Mouse (Mus musculus) testis, postnatal 14 days (tissue): ENCODE results near the gene Rhbdl2.
A peak's percentile ranks its signal among the peaks of the same experiment; 100 is the strongest.

Experiments
- DNase-seq: peaks from one replicate; pipeline ENCODE4 v3.0.0; 2021; ENCODE audit warnings: low spot score

The Rhbdl2 gene

DNA sequence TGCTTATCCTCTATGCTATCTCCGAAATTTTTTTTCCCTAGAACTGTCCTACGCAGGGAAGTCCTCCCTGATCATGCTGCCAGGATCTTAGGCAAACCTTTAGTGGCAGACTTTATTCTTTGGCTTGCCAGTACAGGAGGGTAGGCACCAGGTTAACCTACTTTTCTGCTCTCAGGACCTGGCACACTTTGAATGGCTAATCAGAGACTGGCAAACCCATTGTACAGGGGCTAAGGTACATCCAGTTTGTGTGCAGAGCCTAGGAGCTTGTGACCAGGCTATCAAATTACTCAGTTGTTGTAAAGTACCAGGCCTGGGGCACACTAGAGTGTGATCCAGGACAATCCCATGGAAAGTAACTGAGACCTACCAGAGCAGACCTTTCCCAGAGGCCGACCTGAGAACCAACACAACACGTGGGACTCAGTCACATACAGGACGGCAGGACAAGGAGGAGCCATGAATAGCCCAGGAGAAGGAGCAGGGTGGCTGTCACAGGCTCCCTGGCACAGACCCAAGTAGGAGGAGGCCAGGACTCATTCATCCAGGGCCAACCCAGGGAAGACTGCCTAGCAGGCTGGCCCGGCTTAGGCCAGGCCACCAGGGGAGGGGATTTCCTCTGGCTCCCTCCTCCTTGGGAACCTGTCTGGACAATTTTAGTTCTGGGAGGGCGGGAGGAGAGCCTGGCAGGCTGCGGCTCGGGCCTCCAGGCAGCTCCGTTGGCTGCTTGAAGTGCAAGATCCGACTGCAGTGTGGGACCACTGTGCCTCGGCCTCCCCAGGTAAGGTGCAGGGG lies at the start of gene Rhbdl2:
TSS of gene Rhbdl2 (plus strand) at position 684 of the 795 bp plus-strand sequence.
- peak; percentile 47 for DNase-seq

- DNase-seq: no peak
Observed at GRCm38 (mm10) chr4:123738708-123739107, 49.0 kb upstream of the Rhbdl2 start.

DNA sequence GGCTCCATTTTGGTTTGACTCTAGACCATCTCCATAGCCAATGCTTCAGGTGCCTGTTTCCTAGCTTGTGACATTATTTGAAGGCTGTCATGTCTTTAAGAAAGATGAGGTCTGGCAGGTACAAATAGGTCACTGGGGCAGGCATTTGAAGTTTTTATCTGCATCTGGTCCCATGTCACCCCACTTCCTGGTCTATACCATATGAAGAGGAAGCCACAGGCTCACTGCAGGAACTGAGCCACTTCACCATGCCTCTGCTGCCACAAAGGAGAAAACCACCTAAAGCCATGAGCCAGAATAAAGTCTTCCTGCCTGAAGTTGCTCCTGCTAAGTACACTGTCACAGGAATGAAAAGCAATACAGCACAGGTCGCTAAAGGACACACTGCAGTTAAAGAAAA lies 44.8 kb upstream of the Rhbdl2 start:
- no peak for DNase-seq

- no peak for DNase-seq
Observed at GRCm38 (mm10) chr4:123745221-123745775, 42.4 kb upstream of the Rhbdl2 start.

DNA sequence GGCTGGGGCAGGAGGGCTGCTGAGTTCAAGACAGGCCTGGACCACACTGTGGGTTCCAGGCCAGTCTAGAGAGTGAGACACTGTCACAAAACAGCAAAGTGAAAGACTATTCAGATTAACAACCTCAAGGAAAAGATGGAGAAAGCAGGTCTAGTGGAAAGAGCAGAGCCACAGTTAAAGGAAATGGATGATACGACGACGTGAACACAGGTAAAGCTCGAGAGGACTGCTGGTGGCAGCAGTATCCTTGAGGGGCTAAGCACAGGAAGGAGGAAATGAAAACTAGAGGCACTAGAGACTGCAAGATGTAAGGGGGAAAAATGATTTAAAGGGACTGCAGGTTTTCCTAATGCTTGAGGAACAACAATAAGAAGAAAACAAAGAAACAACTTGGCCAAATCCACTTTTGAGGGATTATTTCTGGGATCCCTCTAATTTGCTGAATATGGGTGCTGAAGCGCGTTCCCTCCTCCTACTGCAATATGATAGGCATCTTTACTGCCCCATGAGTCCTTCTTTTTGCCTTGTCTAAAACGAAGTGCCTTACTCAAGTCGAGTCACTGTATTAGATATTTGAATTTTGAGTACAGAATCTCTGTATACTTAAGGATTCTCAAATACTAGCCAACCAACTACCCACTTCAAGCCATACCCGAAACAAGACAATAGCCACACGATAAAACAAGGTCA lies 38.8 kb upstream of the Rhbdl2 start:
- DNase-seq: no peak

- peak; percentile 74 for DNase-seq
Observed at GRCm38 (mm10) chr4:123749484-123750130, 38.1 kb upstream of the Rhbdl2 start.

DNA sequence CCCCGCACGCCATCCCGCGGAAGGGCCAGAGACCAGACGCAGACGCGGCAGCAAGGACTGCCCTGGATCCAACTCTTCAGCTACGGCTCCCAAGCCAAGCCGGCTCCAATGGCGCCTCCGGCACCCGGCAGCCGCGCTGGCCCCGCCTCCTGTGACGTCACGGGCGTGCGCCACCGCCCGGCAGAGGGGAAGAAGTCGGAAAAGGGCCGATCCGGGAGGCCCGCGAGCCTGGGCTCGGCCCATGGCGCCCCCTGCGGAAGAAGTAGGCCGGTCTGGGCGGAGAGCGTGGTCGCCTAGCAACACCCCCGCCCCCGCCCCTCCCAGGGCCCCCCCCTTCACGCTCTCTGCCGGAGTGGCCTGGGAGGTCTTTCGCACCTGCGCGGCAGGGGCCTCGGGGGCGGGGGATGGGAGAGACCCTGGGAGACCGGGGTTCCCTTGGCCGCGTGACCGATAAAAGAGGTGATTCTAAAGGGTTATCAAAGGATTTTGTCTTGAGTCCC lies 37.5 kb upstream of the Rhbdl2 start, which contains the start of gene Akirin1:
TSS of gene Akirin1 (minus strand) at position 194 of the 500 bp plus-strand sequence.
- DNase-seq: peak; percentile 97

GRCm38 (mm10) chr4:123750707-123751312 lies 36.9 kb upstream of the Rhbdl2 start:
- peak; percentile 52 for DNase-seq

GRCm38 (mm10) chr4:123758306-123758705 lies 29.4 kb upstream of the Rhbdl2 start:
- no peak for DNase-seq

GRCm38 (mm10) chr4:123765071-123765470 lies 22.6 kb upstream of the Rhbdl2 start:
- DNase-seq: no peak

- DNase-seq: no peak
Observed at GRCm38 (mm10) chr4:123767807-123768206, 19.9 kb upstream of the Rhbdl2 start.

DNA sequence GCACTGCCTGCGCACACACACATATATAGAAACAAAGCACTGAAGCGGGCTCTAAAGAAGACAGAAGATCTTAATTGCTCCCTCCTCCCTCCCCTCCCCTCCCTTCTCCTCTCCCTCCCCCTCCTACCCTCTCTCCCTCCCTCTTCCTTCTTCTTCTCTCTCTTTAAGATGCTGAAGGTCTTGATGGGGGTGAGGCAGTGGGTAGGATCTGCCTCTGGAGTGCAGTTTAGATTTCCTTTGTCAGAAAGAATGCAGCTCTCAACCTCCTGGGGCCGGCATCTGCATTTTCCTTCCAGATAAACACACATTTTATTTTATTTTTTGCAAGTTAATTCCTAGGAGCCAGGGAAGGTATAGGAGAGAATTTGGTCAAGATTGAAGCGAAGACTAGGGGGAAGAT lies 19.4 kb upstream of the Rhbdl2 start:
- no peak for DNase-seq

- DNase-seq: no peak
Observed at GRCm38 (mm10) chr4:123792666-123793065, 5.0 kb downstream of the Rhbdl2 start.

DNA sequence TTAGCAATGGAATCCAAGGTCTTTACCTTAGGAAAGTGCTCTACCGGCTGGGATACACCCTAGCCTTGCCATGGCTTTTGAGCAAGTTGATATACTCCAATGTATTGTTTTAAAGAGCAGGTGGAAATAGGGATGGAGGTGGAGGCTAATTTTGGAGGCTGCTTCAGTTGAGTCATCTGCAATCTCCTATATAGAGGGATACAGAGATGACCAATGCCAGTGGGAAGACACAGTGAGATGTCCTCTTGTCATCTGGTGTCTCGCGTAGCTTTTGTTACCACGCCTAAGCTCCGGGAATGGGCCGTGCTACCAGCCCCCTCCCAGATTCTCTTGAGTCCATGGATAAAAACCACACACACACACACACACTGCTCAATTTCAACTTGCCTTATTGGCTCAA lies 5.5 kb downstream of the Rhbdl2 start:
- DNase-seq: no peak

- DNase-seq: no peak
Observed at GRCm38 (mm10) chr4:123795057-123795456, 7.4 kb downstream of the Rhbdl2 start.

- no peak for DNase-seq
Observed at GRCm38 (mm10) chr4:123797403-123797802, 9.7 kb downstream of the Rhbdl2 start.

DNA sequence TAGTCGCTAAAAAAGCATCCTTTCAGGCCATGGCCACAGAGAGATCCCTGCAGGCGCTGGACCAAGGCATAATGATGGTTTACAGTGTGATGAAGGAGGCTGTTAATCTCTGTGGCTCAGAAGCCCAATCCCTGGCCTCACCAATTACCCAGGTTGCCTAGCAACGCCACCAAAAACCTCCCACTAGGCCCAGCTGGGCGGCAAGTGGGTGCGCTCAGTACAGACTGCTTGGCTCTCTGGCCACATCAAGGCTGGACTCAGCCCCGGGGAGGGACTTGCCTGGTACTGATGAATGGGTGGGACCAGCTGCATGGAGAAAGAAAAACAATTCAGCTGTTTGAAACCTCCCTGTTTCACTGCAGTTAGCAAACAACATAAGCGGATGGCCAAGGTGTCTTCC lies 10.2 kb downstream of the Rhbdl2 start:
- no peak for DNase-seq

DNA sequence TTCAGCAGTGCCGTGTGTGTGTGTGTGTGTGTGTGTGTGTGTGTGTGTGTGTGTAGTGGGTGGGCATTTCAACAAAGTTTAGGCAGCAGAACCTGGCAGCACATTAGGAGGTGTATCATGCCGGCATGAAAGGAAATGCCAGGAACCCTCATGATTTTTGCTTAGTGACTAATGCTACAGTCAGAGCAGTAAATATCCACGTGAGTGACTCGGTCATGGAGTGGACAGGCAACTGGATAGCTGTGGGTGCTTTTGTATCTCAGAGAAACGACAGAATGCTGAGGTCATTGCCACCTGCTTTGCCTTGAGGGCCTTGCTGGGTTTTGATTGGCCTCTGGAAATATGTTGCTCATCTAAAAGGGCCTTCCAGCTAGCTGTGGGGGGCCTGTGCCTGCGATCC lies 16.0 kb downstream of the Rhbdl2 start:
- DNase-seq: no peak

- no peak for DNase-seq
Observed at GRCm38 (mm10) chr4:123808304-123808703, 20.6 kb downstream of the Rhbdl2 start.

GRCm38 (mm10) chr4:123810475-123811295 lies 23.0 kb downstream of the Rhbdl2 start:
- no peak for DNase-seq

GRCm38 (mm10) chr4:123812525-123812924 lies 24.9 kb downstream of the Rhbdl2 start:
- DNase-seq: no peak
